Mouse (Mus musculus) hindbrain, embryonic 16.5 days (tissue): ENCODE measurements around the gene Ccdc34. TPM values are rescaled to one million over a fixed set of nuclear protein-coding genes. Genes with fewer than 3 reads are reported as not detected.

Source experiments
- ATAC-seq: fragments of 200-750 bp; cut with Nextera tagmentation; 2 replicates; pipeline ENCODE4 v1.8.0; 2017; ENCODE audit warnings: moderate TSS enrichment, moderate library complexity
- H3K27ac ChIP-seq: fragments of 300-500 bp; sonication (generic); 2 replicates; pipeline ENCODE4 v1.5.1; 2014; ENCODE audit warnings: low read depth, mild to moderate bottlenecking, control low read depth, low read length, moderate library complexity
- H3K27me3 ChIP-seq: fragments of 300-500 bp; sonication (generic); replicated peaks from 2 replicates; pipeline ENCODE4 v1.6.1; 2014; ENCODE audit warnings: low read length; ENCODE audit not compliant: control insufficient read depth, insufficient read depth
- H3K36me3 ChIP-seq: fragments of 300-500 bp; sonication (generic); 2 replicates; pipeline ENCODE4 v1.6.1; 2014; ENCODE audit warnings: mild to moderate bottlenecking, low read length, moderate library complexity, mixed read lengths; ENCODE audit not compliant: control insufficient read depth, insufficient read depth
- H3K4me1 ChIP-seq: fragments of 300-500 bp; sonication (generic); 2 replicates; pipeline ENCODE4 v1.6.1; 2014; ENCODE audit warnings: low read depth, low read length; ENCODE audit not compliant: control insufficient read depth, insufficient read depth
- H3K4me2 ChIP-seq: fragments of 300-500 bp; sonication (generic); 2 replicates; pipeline ENCODE4 v1.6.1; 2014; ENCODE audit warnings: mild to moderate bottlenecking, low read length, control low read depth, moderate library complexity
- H3K4me3 ChIP-seq: fragments of 300-500 bp; sonication (generic); 2 replicates; pipeline ENCODE4 v1.5.1; 2014; ENCODE audit warnings: mild to moderate bottlenecking, low read length, control low read depth, moderate library complexity
- H3K9ac ChIP-seq: fragments of 300-500 bp; sonication (generic); 2 replicates; pipeline ENCODE4 v1.6.1; 2014; ENCODE audit warnings: low read depth, mild to moderate bottlenecking, control low read depth, low read length, moderate library complexity
- H3K9me3 ChIP-seq: fragments of 300-500 bp; sonication (generic); 2 replicates; pipeline ENCODE4 v1.6.1; 2014; ENCODE audit warnings: mild to moderate bottlenecking, low read length, moderate library complexity; ENCODE audit not compliant: control insufficient read depth
- WGBS: fragments of 180-500 bp; shearing (Covaris S2); extraction: QIAGEN DNeasy Blood & Tissue Kit; methylation state at CpG from one replicate; pipeline ENCODE4 v1.1.7; 2014; 5-methylcytosine and 5-hydroxymethylcytosine counted together
- polyA plus RNA-seq: library from polyadenylated mRNA; unstranded; fragments of >200 nt; fragmentation: Nextera tagmentation; extraction: Ambion mirVana; gene quantifications from 2 replicates; pipeline ENCODE4 v1.2.1, GENCODE M21; 2015

Ccdc34 gene
- polyA plus RNA-seq, 1 experiment from 2014 or later = 27.7 TPM

DNA sequence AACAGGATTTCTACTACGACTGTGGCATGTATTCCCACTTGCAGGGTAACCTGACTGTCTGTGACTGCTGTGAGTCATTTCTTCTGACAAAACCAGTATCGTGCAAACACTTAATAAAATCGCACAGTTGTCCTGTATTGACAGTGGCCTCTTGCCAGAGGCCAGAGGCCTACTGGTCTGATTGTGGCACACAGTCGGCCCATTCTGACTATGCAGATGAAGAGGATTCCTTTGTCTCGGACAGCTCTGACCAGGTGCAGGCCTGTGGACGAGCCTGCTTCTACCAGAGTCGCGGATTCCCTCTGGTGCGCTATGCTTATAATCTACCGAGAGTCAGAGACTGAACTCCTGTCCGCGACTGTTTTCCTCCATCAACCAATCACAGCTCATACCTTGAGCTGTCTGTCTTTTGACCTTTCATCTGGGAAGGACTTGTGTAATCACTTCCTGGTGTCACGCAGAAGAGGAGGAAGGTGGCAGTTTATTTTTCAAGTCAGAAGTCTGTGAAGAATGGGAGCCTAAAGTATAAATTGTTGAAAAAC lies 5.4 kb upstream of the Ccdc34 start:
- H3K4me2 ChIP-seq = no peak overlapping the region
- no peak overlapping the region for H3K27ac ChIP-seq
- WGBS = 80% methylated on average over 13 of the region's 13 CpGs
- ATAC-seq = peak; percentile 50; the same call in 1 of the 2 replicates
- H3K36me3 ChIP-seq = peaks cover 16% of the 10 kb centered on the region
- H3K4me3 ChIP-seq = no peak overlapping the region
- no peak overlapping the region for H3K9ac ChIP-seq
- no peaks in the 10 kb centered on the region for H3K27me3 ChIP-seq
- no peaks in the 10 kb centered on the region for H3K4me1 ChIP-seq
- H3K9me3 ChIP-seq = no peaks in the 10 kb centered on the region

DNA sequence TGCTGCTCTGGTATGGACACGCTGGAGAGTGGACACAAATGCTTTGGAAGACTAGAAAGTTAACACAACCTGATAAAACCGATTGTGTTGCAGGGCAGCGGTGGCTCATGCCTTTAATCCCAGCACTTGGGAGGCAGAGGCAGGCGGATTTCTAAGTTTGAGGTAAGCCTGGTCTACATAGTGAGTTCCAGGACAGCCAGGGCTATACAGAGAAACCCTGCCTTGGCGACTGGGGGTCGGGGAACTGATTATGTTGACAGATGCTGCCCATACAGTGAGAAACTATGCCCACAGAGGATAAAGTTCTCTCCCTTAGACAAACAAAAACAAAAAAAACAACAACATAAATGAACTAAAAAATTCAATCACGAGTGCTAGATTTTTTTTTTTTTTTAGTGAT lies 530 bp upstream of the Ccdc34 start:
- H3K4me1 ChIP-seq = peaks cover 20% of the 10 kb centered on the region
- peak overlapping the region; percentile 83; the same call in 1 of the 2 replicates for H3K27ac ChIP-seq
- peak overlapping the region; percentile 54 for H3K4me3 ChIP-seq
- H3K4me2 ChIP-seq = peak overlapping the region; percentile 79
- no peaks in the 10 kb centered on the region for H3K9me3 ChIP-seq
- ATAC-seq = peak; percentile 25
- 48% methylated on average over 7 of the region's 7 CpGs for WGBS
- H3K36me3 ChIP-seq = peaks cover 8% of the 10 kb centered on the region
- H3K27me3 ChIP-seq = no peaks in the 10 kb centered on the region
- peak overlapping the region; percentile 73 for H3K9ac ChIP-seq

DNA sequence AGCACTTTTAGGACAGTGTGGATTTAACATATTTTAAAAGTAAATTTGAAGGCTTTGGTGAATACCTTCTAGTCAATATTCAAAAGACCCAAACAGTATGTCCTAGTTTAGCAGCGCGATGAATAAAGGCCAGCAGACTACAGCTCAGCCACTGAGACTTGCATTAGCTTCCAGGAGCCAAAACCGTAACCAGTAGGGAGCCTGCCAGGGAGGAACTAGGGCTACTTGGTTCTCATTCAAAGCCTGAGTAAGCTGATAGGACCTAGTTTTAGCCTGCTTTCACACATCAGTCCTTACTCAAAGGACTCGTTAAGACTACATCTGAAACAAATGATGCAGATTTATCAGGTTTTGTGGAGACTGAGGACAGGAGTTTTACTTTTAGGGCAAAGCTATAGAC lies 2.0 kb downstream of the Ccdc34 start:
- Histone ChIP-seq H3K9ac (0 out of 2 replicates have a peak overlapping the region, but pooled peaks have one; percentile 22), H3K4me1 (peaks cover 20% of the 10 kb centered on the region), H3K36me3 (peaks cover 6% of the 10 kb centered on the region), H3K4me3 (no peak overlapping the region), H3K4me2 (peak overlapping the region; percentile 13), H3K9me3 (no peaks in the 10 kb centered on the region), H3K27ac (no peak overlapping the region), H3K27me3 (no peaks in the 10 kb centered on the region)
- WGBS = 80% methylated on average over 4 of the region's 4 CpGs
- no peak for ATAC-seq

DNA sequence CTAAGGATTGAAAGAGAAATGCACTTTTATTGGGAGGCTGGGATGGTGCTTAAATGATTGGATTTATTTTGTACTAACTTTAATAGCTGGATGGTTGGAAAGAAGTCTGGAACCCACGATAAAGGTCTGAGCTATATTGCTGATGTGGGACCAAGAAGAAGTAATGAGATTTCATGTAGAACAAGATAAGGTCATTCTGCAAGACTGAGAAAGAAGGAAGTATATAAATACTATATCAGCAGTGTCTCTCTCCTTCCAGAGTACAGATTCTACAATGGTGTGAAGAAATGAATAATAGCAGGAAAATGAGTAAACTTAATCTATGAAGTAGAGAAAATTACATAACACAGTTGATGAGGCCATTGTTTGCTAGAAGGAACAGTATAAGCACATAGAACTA lies 2.8 kb downstream of the Ccdc34 start:
- Histone ChIP-seq H3K9me3 (no peaks in the 10 kb centered on the region), H3K4me3 (no peak overlapping the region), H3K36me3 (peaks cover 6% of the 10 kb centered on the region), H3K27me3 (no peaks in the 10 kb centered on the region), H3K27ac (no peak overlapping the region), H3K9ac (no peak overlapping the region), H3K4me1 (peaks cover 20% of the 10 kb centered on the region), H3K4me2 (no peak overlapping the region)
- WGBS = 90% methylated on average over 1 of the region's 1 CpGs
- no peak for ATAC-seq

DNA sequence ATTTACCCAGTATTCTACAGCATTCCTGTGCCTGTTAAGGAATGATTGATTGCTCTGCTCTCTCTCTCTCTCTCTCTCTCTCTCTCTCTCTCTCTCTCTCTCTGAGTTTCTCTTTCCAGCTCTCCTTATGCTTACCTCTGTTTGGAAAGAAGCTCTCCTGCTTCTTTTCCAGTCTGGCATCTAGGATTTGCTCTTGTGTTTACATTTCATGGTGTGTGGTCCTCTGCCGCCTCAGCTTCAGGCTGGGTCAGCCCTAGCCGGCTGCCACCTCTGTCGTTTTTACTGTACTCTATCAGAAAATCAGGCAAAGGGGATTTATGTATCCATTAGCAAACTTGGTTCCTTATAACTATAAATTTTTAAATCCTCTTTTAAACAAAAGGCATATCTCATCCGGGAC lies 18.6 kb downstream of the Ccdc34 start:
- no peak overlapping the region for H3K4me2 ChIP-seq
- WGBS = 36% methylated on average over 4 of the region's 4 CpGs
- no peak for ATAC-seq
- H3K9me3 ChIP-seq = no peaks in the 10 kb centered on the region
- no peak overlapping the region for H3K4me3 ChIP-seq
- no peak overlapping the region for H3K27ac ChIP-seq
- H3K36me3 ChIP-seq = 0 out of 2 replicates have a peak, but pooled peaks cover 2% of the 10 kb centered on the region
- H3K27me3 ChIP-seq = no peaks in the 10 kb centered on the region
- H3K4me1 ChIP-seq = no peaks in the 10 kb centered on the region
- H3K9ac ChIP-seq = no peak overlapping the region

DNA sequence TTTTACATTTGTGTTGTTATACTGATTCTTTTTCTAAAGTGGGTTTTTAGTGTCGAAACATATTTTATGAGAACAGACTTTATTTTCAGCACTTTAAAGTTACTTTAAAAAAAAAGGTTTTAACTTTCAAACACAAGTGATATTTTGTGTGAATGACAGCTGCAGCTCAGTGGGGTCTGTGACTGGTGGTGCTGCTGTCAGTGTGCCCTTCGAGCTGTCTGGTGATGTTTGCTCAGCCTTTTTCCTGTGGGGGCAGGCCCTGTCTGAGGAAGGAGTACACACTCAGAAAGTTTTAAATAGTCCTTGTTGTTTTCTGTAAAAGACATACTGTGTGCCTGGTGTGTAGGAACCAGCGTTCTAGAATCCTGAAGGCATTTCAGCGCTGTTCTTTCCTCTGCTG lies 19.0 kb downstream of the Ccdc34 start:
- Histone ChIP-seq H3K36me3 (peaks cover 5% of the 10 kb centered on the region; the same call in 1 of the 2 replicates), H3K4me2 (no peak overlapping the region), H3K4me3 (no peak overlapping the region), H3K9ac (no peak overlapping the region), H3K4me1 (no peaks in the 10 kb centered on the region), H3K27ac (no peak overlapping the region), H3K9me3 (no peaks in the 10 kb centered on the region), H3K27me3 (no peaks in the 10 kb centered on the region)
- no peak for ATAC-seq
- WGBS = 78% methylated on average over 4 of the region's 4 CpGs

DNA sequence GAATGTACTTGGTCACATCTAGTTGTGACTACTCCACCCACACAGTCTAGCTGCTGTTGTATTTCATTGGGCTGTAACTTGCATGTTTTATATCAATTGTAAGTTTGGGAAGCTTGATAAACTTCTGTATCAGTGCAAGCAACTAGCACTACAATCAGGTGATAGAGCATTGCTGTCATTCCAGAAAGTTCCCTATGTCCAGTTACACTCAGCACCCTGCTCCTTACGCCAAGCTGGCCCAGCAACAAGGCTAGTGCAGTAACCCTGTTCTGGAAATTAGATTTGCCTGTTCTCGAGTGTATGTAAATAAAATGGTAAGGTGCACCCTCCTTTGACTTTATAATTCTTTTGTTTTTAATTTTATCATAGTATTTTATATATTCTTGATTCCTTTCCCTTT lies 19.6 kb downstream of the Ccdc34 start:
- 94% methylated on average over 2 of the region's 2 CpGs for WGBS
- no peaks in the 10 kb centered on the region for H3K9me3 ChIP-seq
- H3K4me3 ChIP-seq = no peak overlapping the region
- H3K4me2 ChIP-seq = no peak overlapping the region
- no peaks in the 10 kb centered on the region for H3K4me1 ChIP-seq
- H3K36me3 ChIP-seq = peaks cover 5% of the 10 kb centered on the region; the same call in 1 of the 2 replicates
- no peak overlapping the region for H3K27ac ChIP-seq
- H3K9ac ChIP-seq = no peak overlapping the region
- no peaks in the 10 kb centered on the region for H3K27me3 ChIP-seq
- no peak for ATAC-seq

DNA sequence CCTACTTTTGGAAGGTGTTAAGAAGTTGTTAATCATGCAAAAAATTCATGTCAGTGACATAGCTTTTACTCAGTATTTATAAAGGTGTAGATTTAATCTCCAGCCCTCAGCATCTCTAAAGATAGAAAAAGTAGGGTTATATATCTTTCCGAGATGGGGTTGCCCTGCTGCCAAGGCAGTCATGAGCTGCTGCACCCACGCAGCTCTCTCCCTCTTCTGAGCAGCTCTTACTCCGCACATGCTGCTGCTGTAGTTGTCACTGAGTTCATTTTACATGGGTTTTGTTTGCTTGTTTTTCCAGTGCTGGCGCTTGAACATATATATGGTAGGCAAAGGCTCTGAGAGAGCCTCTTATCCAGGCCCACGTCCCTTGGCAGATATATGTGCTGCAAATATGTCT lies 20.7 kb downstream of the Ccdc34 start:
- Histone ChIP-seq H3K4me3 (no peak overlapping the region), H3K9ac (no peak overlapping the region), H3K4me2 (no peak overlapping the region), H3K9me3 (no peaks in the 10 kb centered on the region), H3K4me1 (no peaks in the 10 kb centered on the region), H3K27ac (no peak overlapping the region), H3K27me3 (no peaks in the 10 kb centered on the region), H3K36me3 (peaks cover 5% of the 10 kb centered on the region; the same call in 1 of the 2 replicates)
- 90% methylated on average over 5 of the region's 5 CpGs for WGBS
- ATAC-seq = no peak

DNA sequence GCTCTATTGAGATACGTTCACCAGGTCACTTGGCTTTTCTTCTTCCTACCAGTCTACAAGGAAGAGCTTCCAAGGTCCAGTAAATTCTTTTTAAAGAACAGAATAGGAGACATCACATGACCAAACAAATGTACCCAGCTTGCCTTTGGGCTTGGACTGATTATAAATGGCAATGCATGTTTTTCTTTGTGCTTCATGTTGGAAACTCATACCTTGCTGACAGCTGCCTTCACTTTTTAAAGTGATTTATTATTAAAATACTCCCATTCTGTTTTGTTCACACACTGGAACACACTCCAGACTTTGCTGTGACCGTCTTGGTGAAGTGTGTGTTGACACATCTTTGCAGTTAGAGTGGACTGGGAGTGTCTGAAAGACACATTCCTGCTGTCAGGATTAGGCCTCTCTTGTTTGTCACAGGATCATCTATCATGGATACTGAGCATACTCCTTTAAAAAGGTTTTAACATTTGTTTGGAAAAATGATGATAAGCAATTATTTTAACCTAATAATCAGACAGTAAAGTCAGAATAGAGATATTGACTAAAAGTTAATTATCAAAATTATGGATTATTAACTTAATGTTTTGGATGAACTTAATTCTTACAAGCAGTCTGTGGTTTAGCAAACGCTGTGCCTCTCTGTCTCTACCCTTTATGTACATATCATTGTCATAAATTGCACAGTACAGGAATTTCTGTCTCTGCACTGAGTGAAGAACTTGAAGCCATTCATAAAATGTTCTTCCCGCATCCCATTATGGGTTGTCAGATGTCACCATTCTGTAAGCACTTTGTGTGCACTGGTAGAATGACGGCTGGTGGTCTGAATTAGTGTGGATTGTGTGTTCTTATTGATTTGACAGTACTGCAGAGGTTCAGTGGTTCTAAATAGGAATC lies 25.5 kb downstream of the Ccdc34 start:
- WGBS = 65% methylated on average over 5 of the region's 5 CpGs
- H3K4me1 ChIP-seq = no peaks in the 10 kb centered on the region
- no peak for ATAC-seq
- H3K27me3 ChIP-seq = no peaks in the 10 kb centered on the region
- H3K4me2 ChIP-seq = no peak overlapping the region
- no peak overlapping the region for H3K4me3 ChIP-seq
- H3K36me3 ChIP-seq = peaks cover 2% of the 10 kb centered on the region; the same call in 1 of the 2 replicates
- H3K9ac ChIP-seq = no peak overlapping the region
- H3K9me3 ChIP-seq = no peaks in the 10 kb centered on the region
- H3K27ac ChIP-seq = no peak overlapping the region
